Mouse (Mus musculus) liver, embryonic 14.5 days (tissue): ENCODE measurements around the gene 1700028J19Rik. TPM values are rescaled to one million over a fixed set of nuclear protein-coding genes. Genes with fewer than 3 reads are reported as not detected.

Experiments used
- ATAC-seq: fragments of 200-750 bp; cut with Nextera tagmentation; 2 replicates; pipeline ENCODE4 v1.8.0; 2017; ENCODE audit warnings: moderate number of reproducible peaks, mild to moderate bottlenecking, moderate library complexity; ENCODE audit not compliant: insufficient read depth
- DNase-seq, 3 experiments: peaks; one replicate each; pipeline ENCODE4 v3.0.0-alpha.2; 2012 to 2013; ENCODE audit warnings: low read depth in 3 of 3, low spot score in 3 of 3
- H3K27ac ChIP-seq: fragments of 300-500 bp; sonication (generic); 2 replicates; pipeline ENCODE4 v1.5.1; 2014; ENCODE audit warnings: moderate library complexity, mild to moderate bottlenecking, control low read depth, inconsistent platforms
- H3K27me3 ChIP-seq: fragments of 300-500 bp; sonication (generic); 2 replicates; pipeline ENCODE4 v1.6.1; 2014; ENCODE audit warnings: mild to moderate bottlenecking, low read length, moderate library complexity; ENCODE audit not compliant: control insufficient read depth, insufficient read depth
- H3K36me3 ChIP-seq: fragments of 300-500 bp; sonication (generic); replicated peaks from 2 replicates; pipeline ENCODE4 v1.6.1; 2014; ENCODE audit warnings: low read depth; ENCODE audit not compliant: control insufficient read depth, insufficient read depth
- H3K4me1 ChIP-seq, 2 experiments: fragments of 200-500 bp in 1 of 2; fragments of 300-500 bp in 1 of 2; sonication (generic) in 1 of 2; replicated peaks; 2 replicates each; pipeline ENCODE4 v1.6.1; 2012 to 2014; ENCODE audit warnings: antibody characterized with exemption in 1 of 2, inconsistent platforms in 1 of 2, low read length in 1 of 2; ENCODE audit not compliant: control insufficient read depth in 2 of 2, insufficient read depth in 2 of 2
- H3K4me2 ChIP-seq: fragments of 300-500 bp; sonication (generic); 2 replicates; pipeline ENCODE4 v1.6.1; 2014; ENCODE audit warnings: low read depth, mild to moderate bottlenecking, control low read depth, moderate library complexity
- H3K4me3 ChIP-seq, 2 experiments: fragments of 200-500 bp in 1 of 2; fragments of 300-500 bp in 1 of 2; sonication (generic) in 1 of 2; 2 replicates each; pipeline ENCODE4 v1.5.1; 2012 to 2014; ENCODE audit warnings: low read depth in 2 of 2, low read length in 2 of 2, mild to moderate bottlenecking in 2 of 2, control low read depth in 1 of 2, inconsistent platforms in 1 of 2, moderate library complexity in 1 of 2; ENCODE audit not compliant: insufficient read depth in 1 of 2
- H3K9ac ChIP-seq: fragments of 300-500 bp; sonication (generic); replicated peaks from 2 replicates; pipeline ENCODE4 v1.6.1; 2014; ENCODE audit warnings: mild to moderate bottlenecking, control low read depth, moderate library complexity
- H3K9me3 ChIP-seq: fragments of 300-500 bp; sonication (generic); 2 replicates; pipeline ENCODE4 v1.6.1; 2016; ENCODE audit warnings: low read length, mixed read lengths; ENCODE audit not compliant: control insufficient read depth
- CTCF ChIP-seq: IDR thresholded peaks from 2 replicates; pipeline ENCODE4 v1.5.1; 2016; ENCODE audit warnings: antibody characterized with exemption, low read depth, control low read depth
- EP300 ChIP-seq: IDR thresholded peaks from 2 replicates; pipeline ENCODE4 v1.6.1; 2016; ENCODE audit warnings: antibody characterized with exemption, low read depth
- WGBS: fragments of 180-500 bp; shearing (Covaris S2); extraction: QIAGEN DNeasy Blood & Tissue Kit; methylation state at CpG from one replicate; pipeline ENCODE4 v1.1.7; 2014; ENCODE audit not compliant: insufficient replicate concordance; 5-methylcytosine and 5-hydroxymethylcytosine counted together
- polyA plus RNA-seq, 2 experiments: library from polyadenylated mRNA; depleted of rRNA in 1 of 2; stranded (reverse) in 1 of 2; unstranded in 1 of 2; fragments of >200 nt; fragmentation: Nextera tagmentation in 1 of 2; extraction: Ambion mirVana in 1 of 2; gene quantifications; 2 replicates each; pipeline versions ENCODE4 v1.2.1 to v1.2.3; 2012 to 2014

Gene 1700028J19Rik
- polyA plus RNA-seq (2012; rRNA removed) = 0.97 and 1.3 TPM in 2 replicates
- polyA plus RNA-seq (2014; fragmentation: Nextera tagmentation; extraction: Ambion mirVana) = 1.3 and 1.5 TPM in 2 replicates

DNA sequence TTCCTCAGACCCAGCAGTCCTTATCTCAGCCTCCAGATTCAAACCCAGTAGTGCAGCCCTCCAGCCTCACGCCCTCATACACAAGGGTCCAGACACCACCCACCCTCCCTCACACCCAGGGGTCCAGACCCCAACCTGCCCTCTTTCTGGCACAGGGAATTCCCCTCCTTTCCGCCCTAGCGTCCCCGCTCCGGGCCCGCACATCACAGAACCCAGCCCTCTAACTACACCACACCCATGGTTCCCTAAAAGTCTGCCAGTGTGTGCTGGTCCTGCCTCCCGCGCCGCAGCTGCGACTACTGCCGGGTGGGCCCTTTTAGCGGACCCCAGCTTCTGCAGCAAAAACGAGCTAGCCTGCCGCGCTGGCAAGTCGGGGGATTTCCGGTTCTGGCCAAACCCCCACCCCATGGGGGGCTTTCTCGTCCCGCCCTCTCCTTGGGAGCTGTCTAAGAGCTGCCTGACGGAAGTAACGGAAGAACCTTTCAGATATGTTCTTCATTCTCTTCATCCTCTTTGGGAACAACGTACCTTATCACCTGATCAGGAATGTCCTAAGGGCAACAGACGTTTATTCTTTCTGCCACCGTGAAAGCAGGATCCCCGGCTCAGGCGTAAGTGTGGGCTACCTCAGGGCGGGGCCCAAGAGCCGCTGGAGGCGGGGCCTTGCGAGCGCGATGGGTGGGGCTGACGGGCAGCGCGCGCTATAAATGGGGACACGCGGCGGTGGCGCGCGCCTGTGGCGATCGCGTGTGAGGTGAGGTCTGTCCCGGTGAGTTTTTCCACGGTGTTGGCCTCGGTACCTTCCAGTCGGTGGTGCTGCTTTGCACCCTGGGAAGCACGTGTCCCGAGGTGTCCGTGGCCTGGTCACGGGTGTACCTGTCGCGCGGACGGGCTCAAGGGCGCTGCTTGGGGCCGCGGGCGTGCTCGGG, at the start of gene 1700028J19Rik, which contains the start of gene 2410002F23Rik:
TSS of gene 1700028J19Rik (minus strand) at position 641 of the 929 bp plus-strand sequence.
TSS of gene 2410002F23Rik (plus strand) at position 668 of the 929 bp plus-strand sequence.
- Histone ChIP-seq H3K4me2 (peak within 1 kb of the TSS; percentile 88), H3K4me3 (peak within 1 kb of the TSS; percentile 85 to 89), H3K9ac (peak within 1 kb of the TSS; percentile 92), H3K27ac (peak within 1 kb of the TSS; percentile 63), H3K36me3 (peaks cover 28% of the 10 kb centered on the region), H3K27me3 (no peaks in the 10 kb centered on the region), H3K4me1 (peaks cover 4 to 11% of the 10 kb centered on the region in 2 experiments), H3K9me3 (no peaks in the 10 kb centered on the region)
- peak; percentile 89 for ATAC-seq
- WGBS = under 1% methylated on average over 62 of the region's 62 CpGs
- peak; percentile 65 to 72 (median 67) for DNase-seq
- TF ChIP-seq EP300 = peak; percentile 79
- TF ChIP-seq CTCF = peak; percentile 20

DNA sequence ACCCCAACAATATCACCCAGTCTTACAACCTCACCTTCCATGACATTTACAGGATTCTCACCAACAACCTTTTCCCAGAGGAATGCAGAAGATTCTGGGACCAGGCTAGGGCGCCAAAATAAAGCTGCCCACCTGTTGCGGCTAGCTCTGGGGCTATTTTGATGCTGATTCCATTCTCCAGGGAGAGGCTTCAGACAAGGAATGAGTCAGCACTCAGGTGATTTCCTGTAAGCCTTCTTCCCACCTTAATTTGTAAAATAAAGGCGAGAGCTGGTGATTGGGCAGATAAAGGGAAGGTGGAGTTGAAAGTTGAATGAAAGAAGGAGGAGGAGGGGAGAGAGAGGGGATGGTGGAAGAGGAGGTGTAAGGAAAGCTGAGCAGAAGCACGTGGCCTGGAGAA, 44.9 kb upstream of the 1700028J19Rik start:
- no peak for DNase-seq
- no peak for ATAC-seq
- H3K27me3 ChIP-seq = no peaks in the 10 kb centered on the region; the same call in 1 of the 2 replicates
- no peaks in the 10 kb centered on the region for H3K9me3 ChIP-seq
- H3K4me2 ChIP-seq = no peak overlapping the region
- H3K9ac ChIP-seq = no peak overlapping the region
- H3K27ac ChIP-seq = no peak overlapping the region
- H3K36me3 ChIP-seq = no peaks in the 10 kb centered on the region
- no peaks in the 10 kb centered on the region for H3K4me1 ChIP-seq
- no peak for TF ChIP-seq EP300
- TF ChIP-seq CTCF = no peak
- 29% methylated on average over 4 of the region's 4 CpGs for WGBS
- H3K4me3 ChIP-seq = no peak overlapping the region

DNA sequence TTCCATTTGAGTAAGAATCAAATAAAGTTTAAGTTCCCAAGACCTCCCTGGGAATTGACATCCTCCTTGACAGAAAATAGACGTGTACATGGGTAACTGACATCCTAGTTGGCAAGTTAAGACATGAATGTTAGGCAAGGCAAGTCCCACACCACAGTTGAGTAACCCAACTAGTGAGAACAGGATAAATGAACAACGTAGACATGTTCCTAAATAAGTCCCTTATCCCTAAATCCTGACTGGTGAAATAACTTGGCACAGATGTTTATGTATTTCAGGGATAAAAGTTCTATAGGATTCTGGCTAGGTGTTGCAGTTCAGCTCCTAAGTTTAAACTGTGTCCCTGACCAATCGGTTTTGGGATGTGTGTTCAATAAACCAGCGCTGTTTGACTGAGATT, 44.5 kb upstream of the 1700028J19Rik start:
- Histone ChIP-seq H3K9ac (no peak overlapping the region), H3K27ac (no peak overlapping the region), H3K4me2 (no peak overlapping the region), H3K36me3 (no peaks in the 10 kb centered on the region), H3K27me3 (no peaks in the 10 kb centered on the region; the same call in 1 of the 2 replicates), H3K4me3 (no peak overlapping the region), H3K4me1 (no peaks in the 10 kb centered on the region), H3K9me3 (no peaks in the 10 kb centered on the region)
- ATAC-seq (no peak), DNase-seq (no peak)
- TF ChIP-seq CTCF = no peak
- 53% methylated on average over 4 of the region's 4 CpGs for WGBS

DNA sequence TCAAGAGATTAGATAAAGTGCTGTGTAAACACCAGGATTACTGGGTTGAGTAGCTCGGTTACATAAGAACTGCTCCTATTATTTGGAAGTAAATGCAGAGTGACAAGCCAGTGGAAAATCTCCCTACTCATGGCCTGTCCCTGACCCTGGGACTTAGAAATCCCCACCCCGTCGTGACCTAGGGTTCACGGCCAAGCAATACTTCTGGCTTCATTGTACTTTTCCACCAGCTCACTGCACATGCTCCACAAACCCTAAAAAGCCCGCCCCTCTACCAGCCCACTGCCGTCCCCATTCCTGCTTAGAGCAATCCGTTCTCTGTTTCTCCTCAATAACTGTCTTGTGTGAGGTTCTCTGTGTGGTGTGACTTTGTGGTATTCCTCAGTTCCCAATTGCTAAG, 41.3 kb upstream of the 1700028J19Rik start:
- no peak overlapping the region for H3K9ac ChIP-seq
- TF ChIP-seq CTCF (no peak), EP300 (no peak)
- H3K4me1 ChIP-seq = no peaks in the 10 kb centered on the region
- no peak overlapping the region for H3K4me3 ChIP-seq
- H3K27me3 ChIP-seq = no peaks in the 10 kb centered on the region; the same call in 1 of the 2 replicates
- 51% methylated on average over 7 of the region's 7 CpGs for WGBS
- H3K4me2 ChIP-seq = no peak overlapping the region
- no peaks in the 10 kb centered on the region for H3K9me3 ChIP-seq
- no peak overlapping the region for H3K27ac ChIP-seq
- no peak for DNase-seq
- no peaks in the 10 kb centered on the region for H3K36me3 ChIP-seq
- no peak for ATAC-seq

DNA sequence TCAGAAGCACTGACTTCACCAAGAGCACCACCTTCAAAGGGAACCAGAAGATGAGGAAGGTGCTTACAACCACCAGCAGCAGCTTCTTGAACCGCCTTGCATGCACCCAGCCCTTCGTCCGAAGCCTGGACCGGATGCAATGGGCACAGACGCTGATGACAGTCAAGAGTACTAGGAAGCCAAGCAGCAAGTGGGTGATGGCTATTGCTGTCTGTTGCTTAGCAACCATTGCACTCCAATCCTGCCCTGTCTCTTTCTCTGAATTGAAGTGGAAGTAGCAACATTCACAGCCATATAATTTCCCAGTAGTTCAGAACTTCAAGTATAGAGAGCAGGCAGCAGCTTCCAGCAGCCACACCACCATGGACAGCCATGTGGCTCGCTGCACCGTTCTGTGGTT, 35.1 kb upstream of the 1700028J19Rik start:
- Histone ChIP-seq H3K9ac (no peak overlapping the region), H3K4me2 (no peak overlapping the region), H3K4me3 (no peak overlapping the region), H3K27ac (no peak overlapping the region), H3K27me3 (no peaks in the 10 kb centered on the region), H3K36me3 (no peaks in the 10 kb centered on the region), H3K4me1 (no peaks in the 10 kb centered on the region), H3K9me3 (no peaks in the 10 kb centered on the region)
- DNase-seq (no peak), ATAC-seq (no peak)
- 60% methylated on average over 7 of the region's 7 CpGs for WGBS
- TF ChIP-seq CTCF (no peak), EP300 (no peak)
